Mouse (Mus musculus) sigmoid colon, adult 10 weeks (tissue): ENCODE results near the gene Mxra8. TPM values are rescaled to one million over a fixed set of nuclear protein-coding genes. Genes with fewer than 3 reads are reported as not detected.

Source experiments
- polyA plus RNA-seq: library from polyadenylated mRNA; stranded (reverse); fragments of 350-450 nt; fragmentation: Illumina TruSeq; extraction: RNeasy Lipid Tissue Mini Kit (QIAGEN cat#74804); gene quantifications from one replicate; pipeline ENCODE4 v1.2.3, GENCODE M21; 2014; ENCODE audit warnings: low read depth, low replicate concordance

Mxra8 gene
- 52.4 TPM for polyA plus RNA-seq

DNA sequence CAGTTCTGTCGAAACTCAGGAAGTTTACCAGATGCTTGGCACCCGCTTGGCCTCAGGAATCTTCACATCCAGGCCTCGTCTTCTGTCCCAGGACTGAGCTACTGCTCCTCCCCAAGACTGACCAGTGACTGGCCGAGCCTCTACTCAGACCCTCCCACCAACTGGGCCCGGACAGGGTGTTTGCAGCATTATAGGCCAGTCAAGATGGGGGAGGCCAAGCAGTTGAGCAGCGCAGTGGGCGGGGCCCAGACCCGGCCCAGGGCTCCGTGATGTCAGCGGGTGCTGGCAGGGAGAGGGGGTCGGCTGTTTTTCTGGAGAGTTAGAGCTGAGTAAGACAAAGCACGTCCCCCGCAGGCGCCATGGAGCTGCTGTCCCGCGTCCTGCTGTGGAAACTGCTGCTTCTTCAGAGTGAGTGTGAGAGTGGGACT is at the start of gene Mxra8:
TSS of gene Mxra8 (plus strand) at position 198 of the 428 bp plus-strand sequence.

DNA sequence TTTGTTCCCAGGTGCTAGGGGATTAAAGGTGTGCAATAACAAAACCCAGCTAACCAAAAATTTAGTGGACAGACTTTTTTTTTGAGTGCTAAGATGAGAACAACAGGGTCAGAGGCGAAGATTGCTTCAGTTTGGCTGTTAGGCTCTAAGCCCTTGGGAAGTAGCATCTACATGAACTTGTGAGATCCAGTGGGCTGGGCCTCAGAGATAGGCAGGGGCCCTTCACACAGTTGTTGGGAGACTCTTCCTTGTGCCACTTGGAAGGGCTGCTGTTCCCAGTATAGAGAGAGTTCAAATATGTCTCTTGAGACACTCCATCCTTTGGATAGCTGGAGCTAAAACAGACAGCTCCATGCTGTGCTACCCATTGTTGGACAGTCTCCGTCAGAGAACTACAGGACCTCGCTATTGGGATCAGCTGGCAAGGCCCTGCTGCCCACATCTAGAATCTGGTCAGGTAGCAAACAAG is 49.4 kb upstream of the Mxra8 start, which contains the start of gene Ankrd65:
TSS of gene Ankrd65 (plus strand) at position 419 of the 469 bp plus-strand sequence.

DNA sequence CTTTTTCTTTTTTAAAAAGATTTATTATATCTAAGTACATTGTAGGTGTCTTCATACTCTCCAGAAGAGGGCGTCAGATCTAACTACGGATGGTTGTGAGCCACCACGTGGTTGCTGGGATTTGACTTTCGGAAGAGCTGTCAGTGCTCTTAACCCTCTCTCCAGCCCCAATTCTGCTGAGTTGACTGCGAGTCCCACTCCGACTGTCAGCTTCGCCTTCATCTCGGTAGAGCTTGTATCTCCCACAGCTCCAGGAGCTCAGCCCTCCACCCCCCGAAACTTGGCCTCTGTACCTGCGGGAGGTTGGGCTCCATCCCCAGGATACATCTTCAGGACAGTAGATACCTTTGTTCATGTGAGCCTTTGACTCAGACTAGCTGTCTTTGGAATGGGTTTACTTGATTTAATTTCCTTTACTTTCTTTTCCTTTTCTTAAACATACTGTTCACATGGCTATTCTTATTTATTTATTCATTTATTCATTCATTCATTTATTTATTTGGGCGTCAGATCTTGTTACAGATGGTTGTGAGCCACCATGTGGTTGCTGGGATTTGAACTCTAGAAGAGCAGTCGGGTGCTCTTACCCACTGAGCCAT is 36.6 kb upstream of the Mxra8 start, which contains the start of gene Mrpl20:
TSS of gene Mrpl20 (plus strand) at position 138 of the 599 bp plus-strand sequence.

DNA sequence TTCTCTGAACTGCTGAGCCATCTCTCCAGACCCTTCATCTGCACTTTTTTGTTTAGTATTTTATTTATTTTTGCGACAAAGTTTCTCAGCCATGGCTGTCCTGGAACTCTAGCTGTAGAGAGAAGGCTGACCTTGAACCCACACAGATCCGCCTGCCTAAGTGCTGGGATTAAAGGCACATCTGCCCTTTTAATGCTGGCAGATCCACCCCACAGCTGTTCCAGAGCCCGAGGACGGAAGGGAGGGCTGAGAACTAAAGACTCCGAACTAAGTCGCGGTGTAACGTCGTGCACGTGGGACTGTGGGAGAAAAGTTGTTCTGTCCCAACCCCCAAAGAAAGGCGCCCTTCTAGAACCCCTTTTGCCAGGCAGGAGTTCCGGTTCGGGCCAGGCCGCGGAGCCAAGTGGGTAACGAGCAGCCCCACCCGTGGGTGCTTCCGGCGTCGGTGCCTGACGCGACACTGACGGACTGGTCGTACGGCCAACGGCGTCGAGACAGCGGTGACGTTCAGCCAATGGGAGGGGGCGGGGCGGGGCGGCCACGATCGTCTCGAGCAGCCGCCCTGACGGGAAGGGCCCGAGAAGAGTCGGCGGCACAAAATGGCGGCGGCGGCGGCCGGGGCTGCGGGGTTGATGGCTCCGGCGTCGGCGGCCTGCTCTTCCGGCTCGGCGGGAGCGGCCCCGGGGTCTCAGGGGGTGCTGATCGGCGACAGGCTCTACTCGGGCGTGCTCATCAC is 27.4 kb upstream of the Mxra8 start, which contains the start of gene Ccnl2:
TSS of gene Ccnl2 (plus strand) at position 561 of the 736 bp plus-strand sequence.

DNA sequence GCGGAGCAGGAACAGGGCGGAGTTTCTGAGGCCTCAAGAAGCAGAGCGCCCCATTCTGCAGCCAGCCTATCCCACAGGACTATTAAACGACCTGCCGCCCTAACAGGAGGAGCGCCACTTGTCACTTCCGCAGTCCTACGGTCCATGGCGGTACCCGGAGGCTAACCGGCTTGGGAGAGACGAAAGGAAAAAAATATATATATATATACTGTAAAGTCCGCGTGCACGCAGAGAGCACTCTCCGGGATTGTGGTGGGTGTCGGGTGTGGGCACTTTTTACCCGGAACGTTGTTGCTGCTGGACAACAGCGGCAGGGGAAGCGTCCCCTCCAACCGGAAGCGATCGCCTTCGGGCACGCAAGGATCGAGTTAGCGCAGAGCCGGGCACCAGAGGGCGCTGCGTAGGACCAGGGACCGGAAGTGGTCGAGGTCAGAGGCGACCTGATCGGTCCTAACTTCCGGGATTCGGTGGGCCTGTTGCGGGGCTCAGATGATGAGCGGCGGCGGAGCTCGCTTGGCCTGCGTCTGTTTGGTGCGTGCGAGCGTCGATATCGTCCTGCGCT is 8.2 kb upstream of the Mxra8 start, which contains the start of gene Aurkaip1:
TSS of gene Aurkaip1 (plus strand) at position 68 of the 562 bp plus-strand sequence.

DNA sequence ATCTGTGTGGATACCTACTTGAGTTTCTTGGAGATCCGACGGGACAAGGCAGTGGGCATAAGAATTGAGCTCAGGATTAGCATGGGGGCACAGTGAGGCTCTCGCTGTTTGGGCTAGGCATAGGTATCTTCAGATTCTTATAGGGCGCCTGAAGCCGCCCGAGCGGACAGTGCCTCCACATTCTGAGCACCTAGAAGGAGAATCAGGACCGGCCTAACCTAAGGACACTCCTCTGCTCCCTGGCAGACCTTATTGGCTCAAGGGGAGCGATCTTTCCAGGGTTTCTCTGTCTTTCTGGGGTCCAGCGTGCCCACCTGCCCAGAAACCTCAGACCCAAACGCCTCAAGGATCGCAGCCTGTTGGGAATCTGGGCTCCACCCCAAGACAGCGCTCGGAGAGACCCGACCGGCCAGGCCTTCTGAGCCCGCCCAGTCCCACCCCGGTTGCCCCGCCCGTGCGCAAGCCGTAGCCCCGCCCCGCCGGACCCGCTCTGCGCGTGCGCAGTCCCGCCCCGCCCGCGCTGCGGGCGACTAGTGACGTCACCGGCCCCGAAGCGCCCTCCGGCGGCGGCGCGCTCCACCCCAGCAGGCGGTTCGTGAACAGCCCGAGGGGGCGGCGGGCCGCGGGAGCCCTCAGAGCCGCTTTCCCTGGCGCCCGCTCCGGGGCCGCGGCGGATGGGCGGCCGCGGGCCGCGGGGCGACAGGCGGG is 7.5 kb downstream of the Mxra8 start, which contains the start of gene Dvl1:
TSS of gene Dvl1 (plus strand) at position 532 of the 708 bp plus-strand sequence.

DNA sequence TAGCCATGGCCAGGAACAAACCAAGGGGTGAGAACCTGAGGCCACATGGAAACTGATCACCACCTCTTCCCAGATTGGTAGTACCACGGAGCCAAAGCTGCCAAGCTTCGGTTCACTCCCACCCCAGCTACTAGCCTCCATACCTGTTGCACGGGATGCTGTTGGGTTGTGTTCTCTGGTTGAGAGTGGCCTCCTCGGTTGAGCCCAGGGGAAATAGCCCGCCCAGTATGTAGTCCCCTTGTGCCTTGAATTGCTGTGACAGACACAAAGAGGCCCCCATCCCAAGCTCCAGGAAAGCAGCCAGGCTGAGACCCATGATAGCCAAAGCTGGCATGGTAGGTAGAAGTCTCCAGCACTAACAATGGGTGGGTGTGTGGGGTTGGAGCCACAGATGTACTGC is 23.5 kb downstream of the Mxra8 start, which contains the start of gene Tas1r3:
TSS of gene Tas1r3 (minus strand) at position 362 of the 400 bp plus-strand sequence.

DNA sequence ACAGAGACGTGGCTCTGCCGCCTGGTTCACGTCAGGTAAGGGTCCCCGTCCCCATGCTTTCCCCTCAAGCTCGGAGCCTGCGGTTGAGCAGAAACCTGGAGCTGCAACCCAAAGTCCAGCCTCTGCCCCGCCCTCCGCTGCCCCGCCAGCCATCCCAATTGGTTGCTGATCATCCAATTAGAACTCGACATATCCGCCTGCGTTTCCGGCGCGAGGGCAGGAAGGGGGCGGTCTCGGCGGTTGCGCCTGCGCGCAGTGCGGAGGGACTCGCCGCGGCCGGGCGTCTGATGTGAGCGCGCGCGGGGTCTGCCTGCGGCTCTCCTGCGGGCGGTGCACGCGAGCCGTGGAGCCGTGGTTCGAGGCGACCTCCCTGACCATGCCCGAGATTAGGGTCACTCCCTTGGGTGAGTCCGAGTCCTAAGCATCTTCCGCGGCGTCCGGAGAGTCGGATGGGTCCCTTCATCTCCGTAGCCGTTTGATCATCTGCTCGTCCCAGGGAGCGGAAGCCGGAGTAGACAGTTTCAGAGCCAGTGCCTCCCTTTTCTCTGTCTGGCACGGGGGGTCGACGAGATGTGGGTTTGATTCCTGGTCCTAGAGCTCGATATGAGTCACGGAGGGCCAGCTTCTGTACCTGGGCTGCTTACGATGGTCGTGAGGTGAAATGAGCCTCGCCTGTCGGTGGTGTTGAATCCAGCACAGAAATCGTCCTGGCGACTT is 30.0 kb downstream of the Mxra8 start, which contains the start of the genes Cptp and Ints11:
TSS of gene Cptp (minus strand) at position 124 of the 717 bp plus-strand sequence.
TSS of gene Ints11 (plus strand) at position 230 of the 717 bp plus-strand sequence.

DNA sequence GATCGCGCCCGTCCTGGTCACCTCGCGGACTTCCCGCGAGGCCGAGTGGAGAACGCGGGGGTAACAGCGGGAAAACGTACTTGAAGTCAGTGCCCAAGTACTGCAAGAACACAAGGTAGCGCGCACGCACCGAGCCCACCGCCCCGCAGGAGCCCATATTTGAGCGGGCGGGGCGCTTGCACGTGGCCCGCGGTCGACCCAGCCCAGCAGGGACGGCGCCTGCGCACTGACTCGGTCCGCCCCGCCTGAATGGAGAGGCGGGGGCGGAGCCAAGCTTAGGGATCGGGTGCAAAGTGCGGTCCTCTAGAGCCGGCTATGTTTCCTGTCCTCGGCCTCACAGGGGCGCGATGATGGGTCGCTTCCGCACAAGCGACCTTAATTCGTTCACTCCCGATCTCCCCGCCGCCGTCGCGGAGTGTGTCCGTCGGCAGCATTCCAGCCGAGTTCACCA is 52.1 kb downstream of the Mxra8 start, which contains the start of the genes Pusl1 and Acap3:
TSS of gene Pusl1 (minus strand) at position 231 of the 451 bp plus-strand sequence.
TSS of gene Acap3 (plus strand) at position 272 of the 451 bp plus-strand sequence.

Other genes starting within 250 kb of the Mxra8 start
- gene Slc35e2, start 238.3 kb upstream of the Mxra8 start, polyA plus RNA-seq, result 12.6 TPM
- 70.4 TPM for gene Cdk11b, start 214.8 kb upstream of the Mxra8 start, polyA plus RNA-seq
- not detected for gene Gm10563, start 194.3 kb upstream of the Mxra8 start, polyA plus RNA-seq
- gene Mmp23, start 186.3 kb upstream of the Mxra8 start, polyA plus RNA-seq, result 0.54 TPM
- gene Mib2, start 170.5 kb upstream of the Mxra8 start, polyA plus RNA-seq, result 1.3 TPM
- gene Fndc10, start 145.3 kb upstream of the Mxra8 start, polyA plus RNA-seq, result not detected
- gene Ssu72, start 134.9 kb upstream of the Mxra8 start, polyA plus RNA-seq, result 110 TPM
- not detected for gene Tmem240, start 104.9 kb upstream of the Mxra8 start, polyA plus RNA-seq
- gene Atad3a, start 78.6 kb upstream of the Mxra8 start, polyA plus RNA-seq, result 5.1 TPM
- gene Vwa1, start 65.0 kb upstream of the Mxra8 start, polyA plus RNA-seq, result 0.63 TPM
- gene Tmem88b, start 53.8 kb upstream of the Mxra8 start, polyA plus RNA-seq, result 0.98 TPM
- gene Ankrd65, start 49.2 kb upstream of the Mxra8 start, polyA plus RNA-seq, result not detected
- gene Mrpl20, start 36.8 kb upstream of the Mxra8 start, polyA plus RNA-seq, result 39.1 TPM
- 177 TPM for gene Ccnl2, start 27.2 kb upstream of the Mxra8 start, polyA plus RNA-seq
- 4.8 TPM for gene Aurkaip1, start 8.4 kb upstream of the Mxra8 start, polyA plus RNA-seq
- 1.5 TPM for gene Dvl1, start 7.7 kb downstream of the Mxra8 start, polyA plus RNA-seq
- gene Tas1r3, start 23.7 kb downstream of the Mxra8 start, polyA plus RNA-seq, result 0.13 TPM
- gene Cptp, start 29.8 kb downstream of the Mxra8 start, polyA plus RNA-seq, result 7.8 TPM
- gene Ints11, start 29.9 kb downstream of the Mxra8 start, polyA plus RNA-seq, result 2.7 TPM
- 1.3 TPM for gene Pusl1, start 52.1 kb downstream of the Mxra8 start, polyA plus RNA-seq
- 0.47 TPM for gene Acap3, start 52.1 kb downstream of the Mxra8 start, polyA plus RNA-seq
- gene Ube2j2, start 104.2 kb downstream of the Mxra8 start, polyA plus RNA-seq, result 117 TPM
- gene C1qtnf12, start 122.6 kb downstream of the Mxra8 start, polyA plus RNA-seq, result 3.3 TPM
- 6.1 TPM for gene B3galt6, start 153.0 kb downstream of the Mxra8 start, polyA plus RNA-seq
- gene Sdf4, start 153.2 kb downstream of the Mxra8 start, polyA plus RNA-seq, result 145 TPM
- gene Tnfrsf4, start 174.2 kb downstream of the Mxra8 start, polyA plus RNA-seq, result not detected
- gene Tnfrsf18, start 186.5 kb downstream of the Mxra8 start, polyA plus RNA-seq, result not detected
- 2.5 TPM for gene Ttll10, start 219.7 kb downstream of the Mxra8 start, polyA plus RNA-seq